Mouse (Mus musculus) liver, adult (tissue): ENCODE measurements around the gene Rplp2.

Experiments
- GATA4 ChIP-seq: IDR thresholded peaks from 2 replicates; pipeline ENCODE4 v1.6.1; 2014; ENCODE audit warnings: mild to moderate bottlenecking, low read length; ENCODE audit not compliant: insufficient replicate concordance

The Rplp2 gene

DNA sequence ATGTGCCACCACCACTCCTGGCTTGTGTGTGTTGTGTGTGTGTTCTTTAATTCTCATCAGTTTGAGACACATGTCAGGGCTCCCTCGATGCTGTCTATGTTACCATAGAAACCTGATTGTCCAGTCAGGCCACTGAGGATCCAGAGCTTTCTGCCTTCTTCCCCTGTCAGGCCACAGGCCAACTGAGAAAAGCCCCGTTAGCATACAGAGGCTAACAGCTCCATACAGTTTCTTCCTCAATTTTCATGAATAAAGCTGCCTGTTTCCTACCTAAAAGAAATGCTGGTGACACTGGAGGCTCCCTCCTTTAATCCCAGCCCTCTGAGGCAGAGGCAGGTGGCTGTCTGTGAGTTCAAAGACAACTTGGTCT lies 10.7 kb upstream of the Rplp2 start:
- TF ChIP-seq GATA4 = no peak

DNA sequence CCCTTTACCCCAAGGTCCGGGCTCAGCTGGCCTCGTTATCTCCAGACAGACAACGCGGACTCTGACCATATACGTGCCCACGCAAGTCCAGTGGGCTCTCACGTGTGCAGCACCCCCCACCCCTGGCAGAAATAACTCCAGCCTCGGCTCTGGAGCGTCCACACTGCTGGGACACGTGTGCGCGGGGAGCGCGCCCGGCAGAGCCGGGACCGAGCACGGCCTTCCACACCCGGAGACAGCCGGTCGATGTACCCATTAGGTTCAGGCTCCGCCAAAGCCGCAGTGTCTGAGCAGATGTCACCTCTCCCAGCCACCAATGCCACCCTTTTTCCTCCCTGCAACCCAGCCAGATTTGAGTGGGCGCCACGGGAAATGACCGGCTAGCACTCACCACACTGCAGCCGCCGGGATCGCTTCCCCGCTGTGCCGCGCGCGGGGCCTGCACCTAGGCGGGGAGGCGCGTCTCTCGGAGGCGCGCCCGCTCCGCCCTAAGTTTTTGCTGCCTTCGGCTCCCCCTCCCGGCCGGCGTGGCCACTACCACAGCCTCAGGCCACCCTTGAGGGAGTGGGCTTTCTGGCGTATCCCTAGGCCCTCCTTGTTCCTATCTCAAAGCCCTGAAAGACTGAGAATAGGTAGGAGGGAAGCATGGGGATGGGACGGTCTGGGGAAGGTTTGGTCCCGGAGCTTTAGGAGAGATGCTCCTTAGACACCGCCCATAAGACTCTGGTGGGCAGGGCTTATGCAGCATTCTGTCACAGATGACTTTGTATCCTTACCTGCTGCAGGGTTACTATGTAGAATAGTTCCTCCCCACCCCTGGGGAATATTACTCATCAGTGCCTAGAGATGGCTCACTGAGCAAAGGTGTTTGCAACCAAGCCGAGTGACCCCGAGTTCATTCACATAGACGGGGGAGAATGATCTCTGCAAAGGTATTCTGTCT lies 9.7 kb upstream of the Rplp2 start, which contains the start of gene Slc25a22:
TSS of gene Slc25a22 (minus strand) at position 715 of the 943 bp plus-strand sequence.
- TF ChIP-seq GATA4 = peak; percentile 84; the same call in 1 of the 2 replicates

DNA sequence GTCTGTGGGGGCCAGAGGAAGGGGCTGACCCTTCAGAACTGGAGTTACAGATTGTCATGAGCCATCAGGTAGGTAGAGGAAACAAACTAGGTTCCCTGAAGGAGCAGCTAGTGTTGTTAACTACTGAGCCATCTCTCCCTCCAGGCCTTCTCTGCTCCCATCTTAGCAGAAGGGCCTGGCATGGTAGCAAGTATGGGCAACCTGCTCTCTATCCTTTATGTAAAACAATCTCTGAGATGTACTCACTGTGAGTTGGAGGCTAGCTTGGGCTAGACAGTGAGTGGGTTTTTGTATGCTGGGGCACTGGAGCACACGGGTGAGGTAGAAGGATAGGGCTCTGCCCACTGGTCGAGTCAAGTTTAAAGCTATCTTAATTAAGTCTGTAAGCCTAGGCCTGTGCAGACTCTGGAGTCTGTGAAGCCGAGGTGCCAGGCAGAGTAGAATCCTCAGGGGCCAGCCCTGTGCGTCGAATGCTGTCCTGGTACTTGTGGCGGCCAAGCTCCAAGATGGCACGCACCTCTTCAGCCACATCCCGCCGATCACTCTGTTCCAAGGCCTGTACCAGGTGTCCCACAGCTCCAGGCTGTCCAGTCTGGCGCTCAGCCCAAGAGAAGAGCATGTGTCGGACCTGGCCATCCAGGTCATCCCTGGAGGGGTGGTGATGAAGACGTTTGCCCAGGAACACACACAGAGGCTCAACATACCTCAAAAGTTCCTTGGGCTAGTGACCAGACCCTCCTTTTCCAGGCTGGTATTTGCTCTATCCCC lies 8.8 kb upstream of the Rplp2 start:
- no peak for TF ChIP-seq GATA4

DNA sequence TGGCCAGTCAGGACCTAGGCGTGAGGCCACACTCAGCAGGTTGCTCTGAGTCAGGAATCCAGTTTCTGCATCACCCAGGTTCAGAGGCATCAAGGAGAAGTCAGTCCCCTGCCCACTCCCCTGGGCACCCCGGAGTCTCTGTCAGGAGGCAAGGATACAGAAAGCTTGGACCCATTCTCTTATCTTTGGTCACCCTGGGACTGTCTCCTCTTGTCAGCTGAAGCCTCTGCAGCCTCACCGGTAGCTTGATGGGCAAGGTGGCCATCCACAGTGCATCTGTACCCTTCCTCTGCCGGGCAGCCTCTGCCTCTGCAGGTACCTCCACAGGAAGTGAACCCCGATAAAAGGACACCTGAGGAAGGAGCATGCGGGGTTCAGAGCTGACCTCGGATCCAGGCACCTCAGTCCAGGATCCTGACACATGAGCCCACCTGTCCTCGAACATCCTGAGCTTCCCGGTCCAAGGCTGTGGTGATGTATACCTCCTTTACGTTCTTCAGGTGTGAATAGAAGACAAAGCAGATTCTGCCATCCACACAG lies 8.0 kb upstream of the Rplp2 start:
- no peak for TF ChIP-seq GATA4

DNA sequence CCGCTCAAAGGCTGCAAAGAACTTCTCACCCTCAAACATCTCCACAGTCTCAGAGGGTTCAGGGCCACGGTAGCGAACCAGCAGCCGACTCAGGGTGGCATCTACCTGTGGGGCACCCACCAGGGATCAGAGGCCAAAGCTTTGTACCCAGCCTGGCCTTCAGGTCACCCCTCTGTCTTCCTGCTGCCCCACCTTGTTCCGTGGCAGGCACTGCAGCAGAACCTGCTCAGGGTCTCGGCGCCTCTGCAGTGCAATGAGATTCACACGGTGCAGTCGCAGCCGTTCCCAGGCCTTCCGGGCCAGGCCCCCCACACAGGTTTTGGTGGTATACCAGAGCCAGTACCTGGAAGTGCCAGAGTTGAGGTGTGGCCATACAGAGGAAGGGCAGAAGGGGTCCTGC lies 7.4 kb upstream of the Rplp2 start:
- no peak for TF ChIP-seq GATA4

DNA sequence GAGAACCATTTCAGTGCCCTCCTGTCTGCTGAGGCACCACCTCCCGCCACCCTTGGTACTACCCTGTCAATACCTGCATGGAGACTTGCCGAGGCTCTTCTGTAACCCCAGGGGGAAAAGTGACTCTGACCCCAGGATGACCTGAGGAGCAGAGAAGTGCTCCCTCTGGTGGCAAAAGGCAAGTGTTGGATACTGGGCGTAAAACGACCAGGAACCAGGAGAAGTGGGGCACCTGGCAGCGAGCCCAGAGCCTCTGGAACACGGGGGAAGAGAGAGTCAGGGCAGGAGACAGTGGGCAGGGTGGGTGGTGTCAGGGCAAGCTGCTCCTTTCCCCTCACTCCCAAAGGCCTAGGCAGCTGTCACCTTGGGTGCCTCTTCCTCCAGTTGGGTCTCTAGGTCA lies 6.6 kb upstream of the Rplp2 start:
- no peak for TF ChIP-seq GATA4

DNA sequence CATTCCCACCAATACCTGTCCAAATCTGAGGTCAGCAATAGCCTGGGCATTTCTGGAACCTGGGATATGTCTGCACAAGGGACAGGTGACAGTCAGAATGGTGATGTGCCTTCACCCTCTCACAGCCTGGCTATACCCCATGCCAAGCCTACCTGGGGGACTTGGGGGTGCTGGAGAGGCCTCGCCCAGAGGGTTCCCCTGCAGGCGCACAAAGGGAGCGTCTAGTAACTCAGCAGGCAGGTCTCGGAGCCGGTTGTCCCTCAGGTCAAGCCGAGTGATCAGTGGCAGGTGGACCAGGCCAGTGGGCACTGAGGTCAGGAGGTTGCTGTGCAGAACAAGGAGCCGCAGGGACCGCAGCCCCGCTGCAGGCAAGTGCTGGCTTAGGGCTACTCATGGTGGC lies 5.7 kb upstream of the Rplp2 start:
- TF ChIP-seq GATA4 = no peak

DNA sequence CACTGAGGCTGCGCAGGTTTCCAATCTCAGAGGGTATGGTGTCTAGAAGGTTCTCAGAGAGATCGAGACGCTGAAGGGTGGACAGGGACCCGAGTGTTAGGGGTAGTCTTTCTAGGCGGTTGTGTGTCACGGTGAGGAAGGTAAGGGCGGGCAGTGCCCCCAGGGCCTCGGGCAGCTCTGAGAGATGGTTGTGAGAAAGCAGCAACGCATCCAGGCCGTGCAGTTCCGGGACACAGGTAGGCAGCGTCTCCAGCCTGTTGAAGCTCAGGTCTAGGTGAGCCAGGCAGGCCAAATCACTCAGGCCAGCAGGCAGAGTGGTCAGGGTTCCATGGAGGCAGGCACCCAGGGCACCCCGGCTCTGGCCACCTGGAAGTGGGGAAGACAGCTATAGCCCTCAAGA lies 5.0 kb upstream of the Rplp2 start:
- no peak for TF ChIP-seq GATA4

DNA sequence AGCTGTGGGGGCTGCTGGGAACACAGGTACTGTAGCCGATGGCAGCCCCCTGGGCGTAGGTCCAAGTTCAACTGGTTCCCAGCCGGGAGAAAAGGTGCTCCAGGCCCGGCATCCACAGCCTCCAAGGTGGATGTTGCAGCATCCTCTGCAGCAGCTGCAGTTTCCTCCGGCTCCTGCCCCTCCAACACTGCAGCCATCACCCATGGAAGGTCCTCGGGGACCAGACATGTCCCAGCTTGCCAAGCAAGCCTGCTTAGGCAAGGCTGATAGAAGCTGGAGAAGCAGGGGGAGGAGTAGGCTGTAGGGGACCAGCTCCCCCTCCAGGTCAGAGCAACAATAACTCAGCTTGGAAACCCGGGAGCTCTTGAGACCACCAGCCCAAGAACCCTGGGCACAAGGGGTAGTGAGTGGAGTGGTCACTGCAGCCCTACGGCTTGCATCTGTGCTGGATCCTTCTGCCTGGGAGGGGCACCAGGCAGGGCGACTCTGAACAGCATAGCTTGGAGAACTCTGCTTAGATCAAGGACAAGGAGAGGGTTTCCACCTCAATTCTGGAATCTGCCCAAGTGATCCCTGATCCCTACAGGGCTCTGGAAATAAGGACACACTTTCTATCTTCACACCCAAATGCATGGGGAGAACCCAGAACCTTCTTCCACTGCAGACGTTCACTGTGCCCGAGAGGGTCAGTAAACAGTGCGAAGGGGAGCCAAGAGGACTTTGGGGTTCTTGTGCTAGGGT lies 3.9 kb upstream of the Rplp2 start:
- TF ChIP-seq GATA4 = no peak

DNA sequence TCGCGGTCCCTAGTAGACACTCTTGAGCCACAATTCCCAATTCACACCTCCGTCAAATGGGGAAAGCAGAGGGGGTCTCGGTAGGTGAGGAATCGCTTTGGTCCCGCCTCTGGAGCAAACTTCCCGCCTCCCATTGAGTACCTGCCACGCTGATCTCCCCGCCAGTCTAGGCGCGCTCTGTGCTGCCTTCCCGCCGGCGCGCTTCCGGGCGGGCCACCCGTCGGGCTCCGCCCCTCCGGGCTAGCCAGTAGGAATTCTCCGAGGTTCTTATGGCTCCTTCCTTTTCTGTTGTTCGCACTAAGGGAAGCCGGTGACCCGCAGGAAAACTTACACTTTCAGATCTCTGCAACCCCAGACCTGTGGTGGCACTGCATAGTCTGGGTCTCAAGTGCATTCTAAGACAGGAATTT lies 3.3 kb upstream of the Rplp2 start, which contains the start of gene Pidd1:
TSS of gene Pidd1 (minus strand) at position 198 of the 410 bp plus-strand sequence.
- no peak for TF ChIP-seq GATA4

DNA sequence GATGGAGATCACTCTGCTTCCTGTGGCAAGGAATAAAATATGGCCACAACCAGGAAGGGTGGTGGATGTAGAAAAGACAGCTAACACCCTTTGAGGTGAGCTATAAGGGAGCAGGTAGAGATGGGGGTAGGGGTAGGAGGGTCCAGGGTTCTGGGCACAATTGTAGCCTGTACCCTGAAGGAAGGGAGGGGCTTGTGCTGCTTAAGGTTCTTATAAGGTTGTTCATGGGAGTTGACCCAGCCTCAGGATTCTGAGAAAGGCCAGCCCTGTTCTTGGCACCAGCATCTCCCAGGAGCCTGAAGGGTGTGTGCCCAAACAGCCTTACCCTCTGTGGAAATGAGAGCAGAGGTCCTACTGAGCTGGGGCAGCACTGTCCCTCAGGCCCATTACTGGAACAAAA lies 4.8 kb downstream of the Rplp2 start:
- TF ChIP-seq GATA4 = no peak

DNA sequence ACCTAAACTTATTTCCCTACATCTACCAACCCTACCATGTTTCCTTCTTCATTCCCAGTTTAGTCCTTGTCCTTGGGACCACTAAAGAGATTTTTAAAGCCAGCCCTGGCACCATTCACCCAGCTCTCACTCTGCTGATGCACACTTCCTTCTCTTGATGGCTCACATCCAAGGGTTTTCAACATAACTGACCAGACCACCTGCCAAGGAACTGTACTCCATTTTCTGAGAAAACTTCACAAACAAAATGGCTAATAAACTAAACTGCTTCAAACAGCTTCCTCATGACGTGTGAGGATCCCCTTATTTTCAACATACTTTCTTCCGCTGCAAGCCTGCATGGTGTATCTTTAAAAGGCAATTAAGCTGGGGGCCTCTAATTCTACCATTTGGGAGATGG lies 6.5 kb downstream of the Rplp2 start:
- TF ChIP-seq GATA4 = no peak

DNA sequence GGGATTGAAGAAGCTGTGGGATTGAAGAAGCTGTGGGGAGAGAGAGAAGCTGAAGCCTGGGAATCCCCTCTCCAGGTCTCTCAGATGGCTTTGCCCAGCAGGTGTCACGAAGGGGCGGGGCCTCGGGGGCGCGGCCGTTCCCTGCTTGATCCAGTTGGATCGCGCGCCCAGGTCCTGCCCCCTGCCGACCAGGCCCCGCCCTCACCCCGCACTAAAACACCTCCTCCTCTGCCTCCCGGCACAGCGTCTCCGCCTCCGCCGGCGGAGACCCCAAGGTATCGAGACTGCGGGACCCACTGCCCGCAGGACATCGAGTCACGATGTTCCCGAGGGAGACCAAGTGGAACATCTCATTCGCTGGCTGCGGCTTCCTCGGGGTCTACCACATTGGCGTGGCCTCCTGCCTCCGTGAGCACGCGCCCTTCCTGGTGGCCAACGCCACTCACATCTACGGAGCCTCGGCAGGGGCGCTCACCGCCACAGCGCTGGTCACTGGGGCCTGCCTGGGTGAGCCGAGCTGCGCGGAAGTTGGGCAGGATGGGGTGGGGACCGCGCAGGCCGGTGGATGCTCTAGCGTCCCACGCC lies 7.9 kb downstream of the Rplp2 start, which contains the start of gene Pnpla2:
TSS of gene Pnpla2 (plus strand) at position 232 of the 585 bp plus-strand sequence.
- no peak for TF ChIP-seq GATA4

DNA sequence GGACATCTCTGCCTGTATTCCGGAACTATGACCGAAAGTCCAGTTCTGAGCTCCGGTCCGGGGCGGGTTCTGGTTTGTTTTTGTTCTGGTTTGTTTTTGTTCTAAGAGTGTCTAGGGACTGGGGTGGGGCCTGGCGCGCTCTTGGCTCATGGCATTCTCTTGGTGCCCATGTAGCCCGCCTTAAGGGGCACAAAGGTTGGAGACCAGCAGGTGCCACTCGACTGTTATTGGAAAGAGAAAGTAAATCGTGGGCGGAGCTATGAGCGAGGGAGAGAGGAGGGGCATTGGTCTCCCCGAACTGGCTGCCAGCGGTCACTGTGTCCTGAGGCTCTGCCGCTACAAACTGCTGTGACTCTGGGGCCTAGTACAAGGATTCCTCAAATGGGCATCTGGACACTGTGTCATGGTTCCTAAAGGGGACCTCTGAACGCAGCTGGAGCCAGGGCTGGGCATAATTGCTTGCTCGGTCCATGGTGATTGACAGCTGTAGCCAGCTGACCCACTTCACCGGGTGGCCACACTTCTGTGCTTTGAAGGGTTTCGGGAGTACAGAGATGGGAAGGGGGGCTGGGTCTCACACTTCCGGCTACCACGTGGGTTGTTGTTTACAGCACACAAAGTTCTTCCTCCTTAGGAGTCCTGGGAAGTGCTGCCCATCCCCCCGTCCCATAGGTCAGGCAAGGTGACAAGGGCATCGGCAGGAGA lies 8.6 kb downstream of the Rplp2 start:
- TF ChIP-seq GATA4 = peak; percentile 57; the same call in 1 of the 2 replicates
